20 mouse cellular contexts compared by ENCODE assay signal in the genomic region with DNA sequence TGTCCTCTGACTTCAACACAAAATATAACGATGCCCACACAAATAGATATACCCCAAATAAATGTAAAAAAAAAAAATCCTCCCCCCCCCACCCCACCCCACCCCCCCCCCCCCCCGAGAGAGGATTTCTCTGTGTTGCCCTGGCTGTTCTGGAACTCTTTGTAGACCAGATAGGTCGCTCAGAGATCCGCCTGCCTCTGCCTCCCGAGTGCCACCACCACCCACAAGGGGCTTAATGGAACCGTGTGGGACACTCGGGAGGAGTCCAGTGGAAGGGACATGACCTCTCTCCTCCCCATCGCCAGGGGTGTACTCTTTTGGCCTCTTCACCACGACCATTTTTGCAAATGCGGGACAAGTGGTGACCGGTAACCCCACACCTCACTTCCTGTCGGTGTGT. TPM values are rescaled to one million over a fixed set of nuclear protein-coding genes. Genes with fewer than 3 reads are reported as not detected.
"Had no signal": no experiment of that assay in that cellular context is flagged by ENCODE, and none has a peak within 500 bp of the region (broad histone marks: within the 10 kb centered on the region; RNA-seq: fewer than 3 reads in every experiment).

No protein-coding gene starts in this region.

- H3K9ac ChIP-seq: liver, embryonic 15.5 days; liver, postnatal 0 days; lung, embryonic 15.5 days; midbrain, embryonic 12.5 days; neural tube, embryonic 12.5 days; stomach, embryonic 15.5 days had no signal

- DNase-seq: liver, postnatal 0 days; lung, adult 2 months; lung, postnatal 14 days; lung, postnatal 36 days; midbrain, embryonic 14.5 days; right cerebral cortex, postnatal 14 days; thymus, adult 2 months; thymus, postnatal 25 days; thymus, postnatal 4 days had no signal

- H3K9me3 ChIP-seq: liver, embryonic 15.5 days; lung, embryonic 15.5 days; midbrain, embryonic 12.5 days; neural tube, embryonic 12.5 days; stomach, embryonic 15.5 days had no signal

- H3K4me2 ChIP-seq: liver, embryonic 15.5 days; lung, embryonic 15.5 days; midbrain, embryonic 12.5 days; neural tube, embryonic 12.5 days; stomach, embryonic 15.5 days had no signal

- H3K4me3 ChIP-seq: liver, embryonic 15.5 days; lung, embryonic 15.5 days; megakaryocyte, embryonic 14.5 days; midbrain, embryonic 12.5 days; neural tube, embryonic 12.5 days; stomach, embryonic 15.5 days had no signal

- H3K27ac ChIP-seq: liver, embryonic 15.5 days; lung, embryonic 15.5 days; macrophage; midbrain, embryonic 12.5 days; neural tube, embryonic 12.5 days; stomach, embryonic 15.5 days; stomach, postnatal 0 days had no signal

- ATAC-seq: liver, postnatal 0 days; lung, postnatal 0 days had no signal

- H3K36me3 ChIP-seq: liver, embryonic 15.5 days; lung, embryonic 15.5 days; stomach, embryonic 15.5 days had no signal

RNA-seq across cellular contexts. Expression of a gene that starts 6.2 kb away (rescaled TPM):
- total RNA-seq: monocyte, adult 5-6 weeks; neutrophil, adult 5-6 weeks had no signal

RNA-seq across cellular contexts. Expression of a gene that starts 15.8 kb away (rescaled TPM):
- total RNA-seq: monocyte, adult 5-6 weeks; neutrophil, adult 5-6 weeks had no signal

RNA-seq across cellular contexts. Expression of a gene that starts 20.3 kb away (rescaled TPM):
- total RNA-seq: monocyte, adult 5-6 weeks; neutrophil, adult 5-6 weeks had no signal
